Comparison of ENCODE assay signal across 26 mouse cellular contexts in the genomic region with DNA sequence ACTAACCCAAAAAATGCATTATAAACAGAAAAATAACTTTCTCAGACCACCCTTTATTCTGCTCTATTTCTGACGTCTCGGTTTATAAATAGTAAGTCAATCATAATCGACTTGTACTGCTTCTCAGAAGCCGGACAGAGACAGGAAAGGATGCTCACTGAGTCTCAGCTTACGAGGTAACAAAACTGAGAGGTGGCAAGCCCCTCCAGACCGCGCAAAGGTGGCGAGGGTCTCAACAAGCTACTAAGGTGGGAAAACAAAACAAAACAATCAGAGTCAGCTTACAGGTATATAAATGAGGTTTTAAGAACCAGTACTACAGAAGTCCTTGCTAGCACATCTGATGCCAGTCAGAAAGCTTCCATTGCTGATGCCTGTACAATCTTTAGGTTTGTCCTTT.
"Had no signal": no experiment of that assay in that cellular context is flagged by ENCODE, and none has a peak within 500 bp of the region (broad histone marks: within the 10 kb centered on the region; RNA-seq: fewer than 3 reads in every experiment).

No protein-coding gene starts in this region.

- H3K9ac ChIP-seq: forebrain, postnatal 0 days; heart, embryonic 13.5 days; heart, embryonic 15.5 days; hindbrain, embryonic 13.5 days; hindbrain, embryonic 15.5 days; kidney, embryonic 15.5 days; limb, embryonic 13.5 days; limb, embryonic 15.5 days had no signal

- DNase-seq: forebrain, postnatal 0 days; gastrocnemius, postnatal 14 days; gastrocnemius, postnatal 36 days; heart, adult 18-20 months; heart, postnatal 14 days; heart, postnatal 36 days; kidney, adult 11 months; kidney, adult 2 months; kidney, adult 9 months; kidney, postnatal 14 days; kidney, postnatal 36 days; layer of hippocampus, adult 9-11 months; layer of hippocampus, postnatal 36 days; left cerebral cortex, postnatal 4 days had no signal

- ATAC-seq: forebrain, postnatal 0 days; hindbrain, postnatal 0 days; intestine, embryonic 16.5 days; liver, embryonic 12.5 days had no signal

- H3K9me3 ChIP-seq: heart, embryonic 10.5 days; heart, embryonic 13.5 days; heart, embryonic 15.5 days; hindbrain, embryonic 13.5 days; hindbrain, embryonic 15.5 days; kidney, embryonic 15.5 days; limb, embryonic 13.5 days; limb, embryonic 15.5 days; liver, embryonic 12.5 days had no signal

- H3K4me3 ChIP-seq: heart, embryonic 10.5 days; heart, embryonic 13.5 days; heart, embryonic 15.5 days; hindbrain, embryonic 13.5 days; hindbrain, embryonic 15.5 days; kidney, embryonic 15.5 days; limb, embryonic 13.5 days; limb, embryonic 15.5 days; liver, embryonic 12.5 days had no signal

- H3K4me1 ChIP-seq: hindbrain, embryonic 13.5 days; hindbrain, embryonic 15.5 days; kidney, embryonic 15.5 days; limb, embryonic 13.5 days; limb, embryonic 15.5 days had no signal

- H3K27me3 ChIP-seq: heart, embryonic 13.5 days; heart, embryonic 15.5 days; hindbrain, embryonic 13.5 days; hindbrain, embryonic 15.5 days; kidney, embryonic 15.5 days; limb, embryonic 13.5 days; limb, embryonic 15.5 days; liver, embryonic 12.5 days had no signal

- H3K4me2 ChIP-seq: heart, embryonic 13.5 days; heart, embryonic 15.5 days; hindbrain, embryonic 13.5 days; hindbrain, embryonic 15.5 days; kidney, embryonic 15.5 days; limb, embryonic 13.5 days; limb, embryonic 15.5 days had no signal

- H3K27ac ChIP-seq: heart, embryonic 10.5 days; heart, embryonic 13.5 days; heart, embryonic 15.5 days; hindbrain, embryonic 13.5 days; hindbrain, embryonic 15.5 days; hindbrain, postnatal 0 days; kidney, embryonic 15.5 days; kidney, postnatal 0 days; limb, embryonic 13.5 days; limb, embryonic 15.5 days had no signal
